Mouse (Mus musculus): Measurements from ENCODE around the gene Hgfac. TPM values are rescaled to one million over a fixed set of nuclear protein-coding genes. Genes with fewer than 3 reads are reported as not detected.

Gene Hgfac
- under 1 TPM; 0.53 to 0.94 TPM for total RNA-seq (2021)
- long read RNA-seq, experiment 1, result 0 reads
- long read RNA-seq, experiment 2, result 0 reads

- no peak for DNase-seq (ENCODE audit: low spot score in 2 of 2)
- intact Hi-C loops (cut with DNase I), result loop anchor here (5.0 kb wide), 1 partner anchor 379 kb away; the partner anchor contains the start of genes Grk4 and Nop14
Measured at GRCm38 (mm10) chr5:35041268-35041829, at the start of gene Hgfac. Gene Hgfac (plus strand): TSS chr5:35041509.

GRCm38 (mm10) chr5:34998754-34999153, 42.6 kb upstream of the Hgfac start:
- DNase-seq (ENCODE audit: low spot score in 2 of 2), result no peak
- intact Hi-C loops (cut with DNase I), result no loop called here

DNA sequence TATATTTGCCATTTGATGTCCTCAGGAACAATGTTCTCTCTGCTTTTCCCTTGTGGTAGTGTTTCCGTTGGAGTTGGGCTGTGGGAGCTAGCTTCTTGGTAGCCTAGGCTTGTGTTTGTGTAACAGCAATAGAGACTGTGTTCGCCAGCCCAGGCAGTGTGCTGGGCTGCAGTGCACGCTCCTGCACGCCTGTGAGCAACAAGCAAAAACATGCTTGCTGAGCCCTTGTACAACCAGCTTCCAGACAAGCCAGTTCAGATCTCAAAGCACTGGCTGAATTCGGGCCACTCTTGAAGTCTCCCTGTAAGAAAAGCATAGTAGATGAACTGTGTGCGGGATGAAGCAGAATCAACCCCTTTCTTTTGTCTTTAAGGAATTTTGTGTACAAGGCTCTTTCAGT, 42.0 kb upstream of the Hgfac start:
- DNase-seq (ENCODE audit: low spot score in 2 of 2), result no peak
- intact Hi-C loops (cut with DNase I), result no loop called here

- no peak for DNase-seq (ENCODE audit: low spot score in 2 of 2)
- intact Hi-C loops (cut with DNase I), result no loop called here
Measured at GRCm38 (mm10) chr5:35000323-35000722, 41.0 kb upstream of the Hgfac start.

DNA sequence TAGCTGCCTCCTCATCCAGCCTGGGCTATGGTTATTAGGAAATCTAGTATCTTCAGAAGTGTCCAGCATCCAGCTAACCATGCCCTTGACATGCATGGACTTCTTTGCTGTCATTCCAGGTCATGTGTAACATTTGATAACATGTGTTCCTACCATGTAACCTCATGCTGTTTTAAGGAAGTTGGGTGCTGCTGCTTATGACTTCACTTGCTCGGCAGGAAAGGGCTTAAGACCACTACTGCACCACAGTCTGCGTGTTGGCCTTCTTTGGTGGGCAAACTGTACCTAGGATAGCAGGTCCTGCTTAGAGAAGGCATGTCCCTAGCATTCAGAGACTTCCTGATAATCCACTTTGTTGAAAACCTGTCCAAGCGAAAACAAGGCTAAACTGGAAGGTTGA, 40.2 kb upstream of the Hgfac start:
- intact Hi-C loops (cut with DNase I), result no loop called here

DNA sequence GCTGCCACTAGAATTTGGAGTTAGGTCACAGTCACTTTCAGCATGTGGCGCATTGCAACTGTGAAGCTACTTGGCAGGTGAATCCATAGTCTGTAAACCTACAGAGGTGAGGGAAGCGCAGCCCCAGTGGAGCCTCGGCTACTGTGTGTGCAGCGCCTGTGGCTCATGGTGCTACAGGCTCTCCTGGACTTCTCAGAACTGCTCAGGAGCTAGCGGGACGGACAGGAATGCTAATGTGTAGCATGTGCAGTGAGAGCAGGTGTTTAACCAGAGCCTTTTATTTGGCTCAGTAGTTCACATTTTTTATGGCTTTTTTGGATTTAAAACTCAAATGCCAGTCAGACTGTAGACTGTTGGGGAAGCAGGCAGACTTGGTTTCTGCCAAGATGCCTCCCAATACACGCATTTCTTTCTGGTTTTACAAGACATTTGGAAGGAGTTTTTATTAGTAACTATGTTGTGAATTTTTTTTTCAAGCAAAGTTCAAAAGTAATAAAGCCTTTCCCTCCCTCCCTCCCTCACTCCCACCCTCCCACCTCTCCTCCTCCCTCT, 37.6 kb upstream of the Hgfac start:
- DNase-seq (ENCODE audit: low spot score in 2 of 2), result no peak
- intact Hi-C loops (cut with DNase I), result no loop called here

More for the DNA sequence above, 40.2 kb upstream of the Hgfac start:
- DNase-seq (ENCODE audit: low spot score in 2 of 2), result no peak

DNA sequence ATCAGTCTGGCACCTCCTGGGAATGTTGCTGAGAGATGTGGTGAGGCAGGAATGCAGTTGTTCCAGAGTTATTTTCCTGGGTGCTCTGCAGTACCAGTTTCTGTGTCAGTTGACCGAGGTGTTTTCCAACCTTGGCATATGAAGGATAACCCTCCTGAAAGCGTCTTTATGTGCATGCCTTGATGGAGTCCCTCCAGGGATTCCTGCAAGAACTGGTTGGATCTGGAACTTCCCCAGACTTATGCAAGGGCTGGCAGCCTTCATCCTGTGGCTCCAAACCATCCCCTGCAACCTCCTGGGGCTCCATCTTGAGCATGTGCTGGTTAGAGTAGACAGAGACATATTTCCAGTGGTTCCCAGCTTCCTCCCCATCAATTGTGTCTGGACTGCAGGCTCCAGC, 36.5 kb upstream of the Hgfac start:
- intact Hi-C loops (cut with DNase I), result no loop called here
- DNase-seq (ENCODE audit: low spot score in 2 of 2), result no peak

DNA sequence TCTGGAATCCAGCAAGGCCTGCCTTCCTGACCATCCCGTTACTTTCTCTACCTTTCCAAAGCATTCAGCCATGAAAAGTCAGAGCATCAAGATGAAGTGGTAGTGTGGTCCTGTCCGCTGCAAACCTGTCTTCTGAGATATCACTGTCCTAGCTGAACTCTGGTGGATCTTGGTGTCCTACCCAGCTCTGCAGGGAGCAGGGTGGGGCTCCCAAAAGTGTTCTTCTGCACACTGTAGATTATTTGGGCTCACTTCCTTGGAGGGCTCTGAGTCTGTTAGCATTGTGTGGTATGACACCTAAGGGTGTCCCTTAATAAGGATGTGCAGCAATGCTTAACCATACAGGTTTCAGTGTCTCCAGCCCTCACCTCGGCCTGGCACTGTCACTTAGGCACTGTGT, 35.6 kb upstream of the Hgfac start:
- DNase-seq (ENCODE audit: low spot score in 2 of 2), result no peak
- intact Hi-C loops (cut with DNase I), result no loop called here

DNA sequence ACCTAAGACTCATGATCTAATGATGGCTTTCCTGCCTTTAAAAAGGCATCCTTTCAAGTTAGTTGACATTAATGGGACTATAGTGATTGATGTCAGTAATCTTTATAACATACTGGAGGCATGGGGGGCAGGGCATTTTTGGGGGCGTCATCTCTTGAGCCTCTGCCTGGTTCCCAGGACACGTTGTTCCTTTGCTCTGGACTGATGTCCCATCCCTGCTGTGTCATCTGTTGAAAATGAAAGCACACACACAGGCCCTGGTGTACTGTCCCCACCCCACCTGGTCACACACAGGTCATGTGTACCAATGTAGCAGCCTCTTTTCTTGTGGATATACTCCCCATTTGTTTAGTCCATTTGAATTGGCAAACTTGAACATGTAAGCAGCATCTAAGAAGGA, 34.7 kb upstream of the Hgfac start:
- intact Hi-C loops (cut with DNase I), result no loop called here
- no peak for DNase-seq (ENCODE audit: low spot score in 2 of 2)

- intact Hi-C loops (cut with DNase I), result no loop called here
Measured at GRCm38 (mm10) chr5:35009163-35009562, 32.1 kb upstream of the Hgfac start.

GRCm38 (mm10) chr5:35010656-35011055, 30.7 kb upstream of the Hgfac start:
- DNase-seq (ENCODE audit: low spot score in 2 of 2), result no peak
- intact Hi-C loops (cut with DNase I), result no loop called here

More at GRCm38 (mm10) chr5:35009163-35009562, 32.1 kb upstream of the Hgfac start:
- DNase-seq (ENCODE audit: low spot score in 2 of 2), result no peak

GRCm38 (mm10) chr5:35011156-35011923, 30.0 kb upstream of the Hgfac start:
- intact Hi-C loops (cut with DNase I), result no loop called here
- DNase-seq (ENCODE audit: low spot score in 2 of 2), result no peak

DNA sequence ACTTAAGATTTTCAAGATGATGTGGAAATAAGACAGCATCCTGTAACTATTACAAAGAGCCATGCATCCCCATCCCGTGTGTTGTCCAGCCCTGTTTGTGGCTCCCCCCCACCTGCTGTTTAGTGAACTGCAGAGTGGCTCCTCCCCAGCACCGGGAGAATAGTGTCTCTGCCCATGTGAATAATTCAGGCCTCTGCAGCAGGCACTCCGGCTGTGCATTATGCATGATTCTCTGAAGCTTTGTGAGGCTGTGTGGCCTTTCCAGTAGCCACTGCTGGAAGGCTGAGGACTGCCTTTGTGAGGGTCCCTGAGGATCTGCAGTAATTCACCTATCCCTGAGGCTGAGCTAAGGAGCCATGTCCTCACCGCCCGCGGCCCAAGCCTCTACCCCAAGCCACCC, 27.3 kb upstream of the Hgfac start:
- intact Hi-C loops (cut with DNase I), result no loop called here

GRCm38 (mm10) chr5:35019673-35020300, 21.5 kb upstream of the Hgfac start:
- intact Hi-C loops (cut with DNase I), result loop anchor here (5.0 kb wide), 1 partner anchor 102 kb away; no protein-coding TSS in a partner anchor
- DNase-seq (ENCODE audit: low spot score in 2 of 2), result peak; percentile 58 to 72

More for the DNA sequence above, 27.3 kb upstream of the Hgfac start:
- DNase-seq (ENCODE audit: low spot score in 2 of 2), result no peak

- no peak for DNase-seq (ENCODE audit: low spot score in 2 of 2)
- intact Hi-C loops (cut with DNase I), result loop anchor here (5.0 kb wide), 1 partner anchor 103 kb away; no protein-coding TSS in a partner anchor
Measured at GRCm38 (mm10) chr5:35020410-35021241, 20.7 kb upstream of the Hgfac start.

DNA sequence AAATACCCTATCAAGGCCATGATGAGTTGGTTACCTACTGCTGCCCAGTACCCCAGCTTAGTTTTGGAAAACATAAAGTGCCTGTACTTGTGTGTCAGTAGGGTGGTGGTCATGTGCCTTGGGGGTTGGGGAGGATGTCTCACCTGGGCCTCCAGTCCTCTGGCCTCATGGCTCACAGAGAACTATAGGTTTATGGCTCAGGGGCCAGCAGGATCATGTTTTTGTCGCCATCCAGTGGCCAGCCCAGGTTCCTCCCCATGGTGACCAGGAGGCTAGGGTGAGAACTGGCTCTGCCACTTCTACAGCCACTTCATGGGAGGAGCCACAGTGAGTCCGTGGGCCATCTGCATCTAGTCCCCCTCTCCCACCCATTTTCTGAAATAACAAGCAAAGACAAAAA, 16.3 kb upstream of the Hgfac start:
- peak in 1 of 2 experiments; percentile 60 for DNase-seq (ENCODE audit: low spot score in 2 of 2)
- intact Hi-C loops (cut with DNase I), result loop anchor here (2.0 to 5.0 kb wide), 2 partner anchors 38 to 108 kb away; no protein-coding TSS in a partner anchor

GRCm38 (mm10) chr5:35029303-35029702, 12.0 kb upstream of the Hgfac start:
- no peak for DNase-seq (ENCODE audit: low spot score in 2 of 2)
- intact Hi-C loops (cut with DNase I), result no loop called here

GRCm38 (mm10) chr5:35029755-35030154, 11.6 kb upstream of the Hgfac start:
- DNase-seq (ENCODE audit: low spot score in 2 of 2), result no peak
- intact Hi-C loops (cut with DNase I), result no loop called here

DNA sequence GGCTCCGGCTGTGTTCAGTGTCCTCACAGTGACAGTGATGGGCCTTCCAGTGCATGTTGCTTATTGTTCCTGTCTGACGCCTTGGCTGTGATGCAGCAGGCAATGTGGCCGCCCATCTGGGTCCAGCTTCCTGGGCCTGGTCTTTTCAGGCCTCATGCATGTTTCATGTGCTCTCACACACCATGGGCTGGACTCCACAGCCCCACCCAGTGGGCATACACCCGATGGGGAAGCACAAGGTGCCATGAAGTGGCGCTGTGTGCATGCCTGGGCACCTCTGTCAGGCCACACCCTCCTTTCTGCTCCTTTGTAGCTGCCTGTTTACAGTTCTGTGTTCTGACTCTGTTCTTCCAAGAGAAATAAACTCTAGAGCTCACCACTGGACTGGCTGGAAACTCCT, 8.2 kb upstream of the Hgfac start:
- DNase-seq (ENCODE audit: low spot score in 2 of 2), result no peak
- intact Hi-C loops (cut with DNase I), result no loop called here
